Mouse (Mus musculus) hindbrain, embryonic 11.5 days (tissue): ENCODE data around the gene Tmem139. TPM values are rescaled to one million over a fixed set of nuclear protein-coding genes. Genes with fewer than 3 reads are reported as not detected.

Source experiments
- ATAC-seq: fragments of 200-750 bp; cut with Nextera tagmentation; 2 replicates; pipeline ENCODE4 v1.8.0; 2017; ENCODE audit warnings: mild to moderate bottlenecking, moderate TSS enrichment, moderate library complexity; ENCODE audit not compliant: low FRiP score
- DNase-seq: peaks from one replicate; pipeline ENCODE4 v3.0.0-alpha.2; 2015; ENCODE audit warnings: low spot score
- H3K27ac ChIP-seq: fragments of 300-500 bp; sonication (generic); 2 replicates; pipeline ENCODE4 v1.5.1; 2014; ENCODE audit warnings: mild to moderate bottlenecking, low read depth, low read length
- H3K27me3 ChIP-seq: fragments of 300-500 bp; sonication (generic); 2 replicates; pipeline ENCODE4 v1.6.1; 2014; ENCODE audit warnings: mild to moderate bottlenecking, low read length, moderate library complexity, mixed read lengths; ENCODE audit not compliant: control insufficient read depth, insufficient read depth
- H3K36me3 ChIP-seq: fragments of 300-500 bp; sonication (generic); 2 replicates; pipeline ENCODE4 v1.6.1; 2014; ENCODE audit warnings: mild to moderate bottlenecking, low read length, moderate library complexity, mixed read lengths; ENCODE audit not compliant: control insufficient read depth, insufficient read depth
- H3K4me1 ChIP-seq: fragments of 300-500 bp; sonication (generic); replicated peaks from 2 replicates; pipeline ENCODE4 v1.6.1; 2014; ENCODE audit warnings: low read length, mixed read lengths; ENCODE audit not compliant: control insufficient read depth, insufficient read depth
- H3K4me2 ChIP-seq: fragments of 300-500 bp; sonication (generic); replicated peaks from 2 replicates; pipeline ENCODE4 v1.6.1; 2014; ENCODE audit warnings: mild to moderate bottlenecking, low read depth, low read length
- H3K4me3 ChIP-seq: fragments of 300-500 bp; sonication (generic); 2 replicates; pipeline ENCODE4 v1.5.1; 2014; ENCODE audit warnings: low read depth, low read length
- H3K9ac ChIP-seq: fragments of 300-500 bp; sonication (generic); 2 replicates; pipeline ENCODE4 v1.6.1; 2014; ENCODE audit warnings: low read depth, low read length
- H3K9me3 ChIP-seq: fragments of 300-500 bp; sonication (generic); 2 replicates; pipeline ENCODE4 v1.6.1; 2016; ENCODE audit warnings: low read length; ENCODE audit not compliant: control insufficient read depth
- WGBS: fragments of 180-500 bp; shearing (Covaris S2); extraction: QIAGEN DNeasy Blood & Tissue Kit; methylation state at CpG from one replicate; pipeline ENCODE4 v1.1.7; 2014; 5-methylcytosine and 5-hydroxymethylcytosine counted together
- polyA plus RNA-seq: library from polyadenylated mRNA; unstranded; fragments of >200 nt; fragmentation: Nextera tagmentation; extraction: Ambion mirVana; gene quantifications from 2 replicates; pipeline ENCODE4 v1.2.1, GENCODE M21; 2014

Tmem139 gene
- polyA plus RNA-seq, 1 experiment from 2014 or later: 0.63 TPM

DNA sequence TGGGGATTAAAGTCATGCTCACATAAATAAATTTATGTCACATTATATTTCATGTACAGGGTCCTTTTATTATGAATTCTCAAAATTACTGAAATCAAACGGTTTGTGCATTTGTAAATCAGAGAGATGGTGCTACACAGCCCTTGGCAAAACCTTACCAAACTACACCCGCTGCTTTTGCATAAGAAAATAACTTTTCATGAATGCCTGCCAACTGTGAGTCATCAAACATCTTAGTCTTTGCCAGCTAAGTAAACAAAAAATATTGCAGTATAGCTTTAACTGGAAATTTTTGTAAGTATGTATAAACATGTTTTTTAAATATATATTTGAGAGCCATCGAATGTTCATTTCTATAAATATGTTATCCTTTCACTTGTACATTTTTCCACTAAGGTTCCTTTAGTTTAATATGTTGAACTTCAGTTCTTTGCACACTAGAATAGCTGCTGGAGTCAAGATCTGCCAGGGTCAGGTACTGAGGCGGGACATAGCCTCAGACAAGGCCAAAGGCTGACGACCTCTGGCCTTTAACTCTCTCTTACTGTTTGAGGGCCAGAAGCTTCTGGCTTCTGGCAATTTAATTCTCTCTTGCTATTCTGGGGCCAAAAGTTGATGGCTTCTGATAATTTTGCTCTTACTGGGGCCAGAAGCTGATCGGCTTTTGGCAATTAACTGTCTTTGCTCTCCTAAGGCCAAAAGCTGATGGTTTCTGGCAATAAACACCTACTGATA, 20.3 kb upstream of the Tmem139 start:
- DNase-seq: no peak
- H3K4me2 ChIP-seq: no peak overlapping the region
- H3K9me3 ChIP-seq: no peaks in the 10 kb centered on the region
- 73% methylated on average over 6 of the region's 6 CpGs for WGBS
- no peaks in the 10 kb centered on the region for H3K4me1 ChIP-seq
- H3K9ac ChIP-seq: no peak overlapping the region
- H3K4me3 ChIP-seq: no peak overlapping the region
- no peaks in the 10 kb centered on the region for H3K36me3 ChIP-seq
- ATAC-seq: no peak
- no peak overlapping the region for H3K27ac ChIP-seq
- no peaks in the 10 kb centered on the region for H3K27me3 ChIP-seq

DNA sequence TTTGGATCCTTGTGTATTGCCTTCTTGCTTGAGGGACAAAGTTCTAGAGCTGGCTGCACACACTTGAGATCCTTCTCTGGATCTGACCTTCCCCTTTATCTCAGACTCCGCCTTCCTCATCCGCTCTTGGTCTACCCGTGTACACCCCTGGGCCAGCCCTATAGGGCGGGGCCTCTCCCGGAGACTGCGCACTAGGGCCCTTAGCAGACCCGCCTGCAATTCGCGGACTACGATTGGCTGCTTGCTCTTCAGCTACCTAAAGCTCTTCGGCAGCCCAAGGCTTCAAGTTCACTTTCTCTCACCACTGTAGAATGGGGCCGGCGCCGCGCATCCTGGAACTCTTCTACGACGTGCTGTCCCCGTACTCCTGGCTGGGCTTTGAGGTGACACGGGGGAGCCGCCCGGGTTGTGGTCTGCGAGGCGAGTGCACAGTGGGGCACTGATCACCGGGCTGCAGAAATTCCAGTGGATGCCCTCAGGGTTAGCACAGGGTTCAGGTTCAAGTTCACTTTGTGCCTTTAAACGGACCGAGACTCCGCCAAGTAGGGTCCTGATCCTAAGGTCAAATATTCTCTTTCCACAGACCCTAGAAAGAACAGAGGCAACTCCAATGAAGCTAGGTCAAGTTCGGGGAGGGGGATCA, 15.9 kb upstream of the Tmem139 start, which contains the start of gene Gstk1:
Gene Gstk1 (plus strand): TSS at position 225 of the 643 bp plus-strand sequence.
- Histone ChIP-seq H3K27ac (no peak within 1 kb of the TSS), H3K4me1 (no peaks in the 10 kb centered on the region), H3K27me3 (no peaks in the 10 kb centered on the region), H3K9ac (peak within 1 kb of the TSS; percentile 24; the same call in 1 of the 2 replicates), H3K36me3 (no peaks in the 10 kb centered on the region), H3K4me2 (peak within 1 kb of the TSS; percentile 64), H3K4me3 (peak within 1 kb of the TSS; percentile 39), H3K9me3 (no peaks in the 10 kb centered on the region)
- DNase-seq (peak; percentile 87), ATAC-seq (peak; percentile 99)
- 2% methylated on average over 28 of the region's 28 CpGs for WGBS

DNA sequence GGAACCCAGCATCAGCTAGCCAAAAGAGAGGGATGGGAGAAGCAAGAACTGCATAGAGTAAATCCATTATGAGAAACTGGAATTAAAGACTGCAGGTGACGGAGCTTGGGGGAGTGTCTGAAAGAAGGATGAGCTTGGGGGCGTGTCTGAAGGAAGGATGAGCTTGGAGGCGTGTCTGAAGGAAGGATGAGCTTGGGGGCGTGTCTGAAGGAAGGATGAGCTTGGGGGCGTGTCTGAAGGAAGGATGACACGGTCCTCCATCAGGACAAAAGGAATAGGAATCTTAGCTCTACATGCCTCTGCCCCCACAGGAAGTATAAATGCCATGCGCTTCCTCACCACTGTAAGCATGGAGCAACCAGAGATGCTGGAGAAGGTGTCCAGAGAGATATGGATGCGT, 14.6 kb upstream of the Tmem139 start:
- Histone ChIP-seq H3K36me3 (no peaks in the 10 kb centered on the region), H3K27ac (no peak overlapping the region), H3K27me3 (no peaks in the 10 kb centered on the region), H3K9me3 (no peaks in the 10 kb centered on the region), H3K4me3 (no peak overlapping the region), H3K4me1 (no peaks in the 10 kb centered on the region), H3K9ac (no peak overlapping the region), H3K4me2 (no peak overlapping the region; the same call in 1 of the 2 replicates)
- DNase-seq (no peak), ATAC-seq (peak; percentile 15; the same call in 1 of the 2 replicates)
- WGBS: 4% methylated on average over 8 of the region's 8 CpGs

GRCm38 (mm10) chr6:42247981-42248380, 13.8 kb upstream of the Tmem139 start:
- H3K27ac ChIP-seq: no peak overlapping the region
- no peak for DNase-seq
- no peak overlapping the region for H3K4me3 ChIP-seq
- no peaks in the 10 kb centered on the region for H3K36me3 ChIP-seq
- no peak for ATAC-seq
- H3K9ac ChIP-seq: no peak overlapping the region
- 89% methylated on average over 1 of the region's 1 CpGs for WGBS
- H3K27me3 ChIP-seq: no peaks in the 10 kb centered on the region
- no peaks in the 10 kb centered on the region for H3K4me1 ChIP-seq
- no peaks in the 10 kb centered on the region for H3K9me3 ChIP-seq
- H3K4me2 ChIP-seq: no peak overlapping the region

- 84% methylated on average over 4 of the region's 4 CpGs for WGBS
- H3K36me3 ChIP-seq: no peaks in the 10 kb centered on the region
- ATAC-seq: no peak
Measured at GRCm38 (mm10) chr6:42251791-42252190, 10.0 kb upstream of the Tmem139 start.

DNA sequence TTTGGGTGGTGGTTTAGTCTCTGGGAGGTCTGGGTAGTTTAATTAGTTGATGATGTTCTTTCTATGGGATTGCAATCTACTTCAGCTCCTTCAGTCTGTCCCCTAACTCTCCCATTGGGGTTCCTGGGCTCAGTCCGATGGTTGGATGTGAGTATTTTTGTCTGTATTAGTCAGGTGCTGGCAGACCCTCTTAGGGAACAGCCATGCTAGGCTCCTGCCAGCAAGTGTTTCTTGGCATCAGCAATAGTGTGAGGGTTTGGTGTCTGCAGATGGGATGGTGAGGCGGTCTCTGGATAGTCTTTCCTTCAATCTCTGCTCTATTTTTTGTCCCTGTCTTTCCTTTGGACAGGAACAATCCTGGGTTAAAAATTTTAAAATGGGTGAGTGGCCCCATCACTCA, 8.7 kb upstream of the Tmem139 start:
- H3K4me1 ChIP-seq: no peaks in the 10 kb centered on the region
- ATAC-seq (no peak), DNase-seq (no peak)
- H3K9ac ChIP-seq: no peak overlapping the region
- no peak overlapping the region for H3K4me3 ChIP-seq
- H3K27me3 ChIP-seq: no peaks in the 10 kb centered on the region
- no peak overlapping the region for H3K4me2 ChIP-seq
- H3K27ac ChIP-seq: no peak overlapping the region
- no peaks in the 10 kb centered on the region for H3K36me3 ChIP-seq
- 89% methylated on average over 2 of the region's 2 CpGs for WGBS
- no peaks in the 10 kb centered on the region for H3K9me3 ChIP-seq

More at GRCm38 (mm10) chr6:42251791-42252190, 10.0 kb upstream of the Tmem139 start:
- H3K9ac ChIP-seq: no peak overlapping the region
- H3K27ac ChIP-seq: no peak overlapping the region
- H3K9me3 ChIP-seq: no peaks in the 10 kb centered on the region
- H3K4me3 ChIP-seq: no peak overlapping the region
- no peaks in the 10 kb centered on the region for H3K27me3 ChIP-seq
- DNase-seq: no peak
- H3K4me2 ChIP-seq: no peak overlapping the region
- no peaks in the 10 kb centered on the region for H3K4me1 ChIP-seq

- 20% methylated on average over 11 of the region's 11 CpGs for WGBS
- H3K4me2 ChIP-seq: no peak overlapping the region
- H3K27me3 ChIP-seq: no peaks in the 10 kb centered on the region
- DNase-seq: peak; percentile 58
- peak; percentile 70 for ATAC-seq
- H3K4me1 ChIP-seq: no peaks in the 10 kb centered on the region
- no peaks in the 10 kb centered on the region for H3K9me3 ChIP-seq
- no peak overlapping the region for H3K4me3 ChIP-seq
- no peak overlapping the region for H3K27ac ChIP-seq
- H3K36me3 ChIP-seq: no peaks in the 10 kb centered on the region
- no peak overlapping the region for H3K9ac ChIP-seq
Measured at GRCm38 (mm10) chr6:42257303-42257863, 4.4 kb upstream of the Tmem139 start.

- no peak overlapping the region for H3K4me2 ChIP-seq
- no peak overlapping the region for H3K27ac ChIP-seq
- H3K9me3 ChIP-seq: no peaks in the 10 kb centered on the region
- H3K36me3 ChIP-seq: no peaks in the 10 kb centered on the region
- 76% methylated on average over 6 of the region's 6 CpGs for WGBS
- no peak overlapping the region for H3K9ac ChIP-seq
- H3K4me1 ChIP-seq: no peaks in the 10 kb centered on the region
- H3K4me3 ChIP-seq: no peak overlapping the region
- DNase-seq (no peak), ATAC-seq (no peak)
- no peaks in the 10 kb centered on the region for H3K27me3 ChIP-seq
Measured at GRCm38 (mm10) chr6:42260430-42260829, 1.3 kb upstream of the Tmem139 start.
